Mouse (Mus musculus) ES-Bruce4 (cell line): ENCODE measurements around the gene Cyth4. TPM values are rescaled to one million over a fixed set of nuclear protein-coding genes. Genes with fewer than 3 reads are reported as not detected.

Experiments
- H3K27ac ChIP-seq: 2 replicates; pipeline ENCODE4 v1.5.1; 2012; ENCODE audit warnings: low read length, inconsistent platforms; ENCODE audit not compliant: insufficient read depth
- H3K27me3 ChIP-seq: 2 replicates; pipeline ENCODE4 v1.6.1; 2012; ENCODE audit warnings: mild to moderate bottlenecking, low read length, inconsistent platforms; ENCODE audit not compliant: control insufficient read depth, poor library complexity, insufficient read depth, severe bottlenecking
- H3K36me3 ChIP-seq: 2 replicates; pipeline ENCODE4 v1.6.1; 2012; ENCODE audit warnings: inconsistent platforms, mild to moderate bottlenecking, low read length, moderate library complexity; ENCODE audit not compliant: control insufficient read depth, poor library complexity, insufficient read depth, severe bottlenecking
- H3K4me1 ChIP-seq: one replicate; pipeline ENCODE4 v1.8.1; 2011; ENCODE audit warnings: low read length; ENCODE audit not compliant: control insufficient read depth, insufficient read depth
- H3K4me3 ChIP-seq: 2 replicates; pipeline ENCODE4 v1.5.1; 2011; ENCODE audit warnings: low read depth, mild to moderate bottlenecking, low read length
- H3K9ac ChIP-seq: 2 replicates; pipeline ENCODE4 v1.6.1; 2012; ENCODE audit warnings: low read depth, mild to moderate bottlenecking, inconsistent platforms; ENCODE audit not compliant: poor library complexity, severe bottlenecking
- H3K9me3 ChIP-seq: replicated peaks from 2 replicates; pipeline ENCODE4 v1.6.1; 2012; ENCODE audit warnings: mild to moderate bottlenecking, low read length, inconsistent platforms; ENCODE audit not compliant: control insufficient read depth, poor library complexity, insufficient read depth, severe bottlenecking
- CTCF ChIP-seq: IDR thresholded peaks from one replicate; pipeline ENCODE4 v1.8.1; 2011; ENCODE audit warnings: low read depth, low read length
- EP300 ChIP-seq: IDR thresholded peaks from 2 replicates; pipeline ENCODE4 v1.6.1; 2011; ENCODE audit warnings: low read depth, low read length; ENCODE audit not compliant: insufficient read depth
- POLR2A ChIP-seq: IDR thresholded peaks from one replicate; pipeline ENCODE4 v1.8.1; 2011; ENCODE audit warnings: low read length; ENCODE audit not compliant: insufficient read depth
- polyA plus RNA-seq: library from polyadenylated mRNA; stranded (reverse); fragments of >200 nt; gene quantifications from 2 replicates; pipeline ENCODE4 v1.2.4, GENCODE M21; 2011; ENCODE audit warnings: low read depth; ENCODE audit not compliant: missing spikeins, insufficient read depth, insufficient read length

Cyth4 gene
- polyA plus RNA-seq, 1 experiment, result 0.40 TPM

DNA sequence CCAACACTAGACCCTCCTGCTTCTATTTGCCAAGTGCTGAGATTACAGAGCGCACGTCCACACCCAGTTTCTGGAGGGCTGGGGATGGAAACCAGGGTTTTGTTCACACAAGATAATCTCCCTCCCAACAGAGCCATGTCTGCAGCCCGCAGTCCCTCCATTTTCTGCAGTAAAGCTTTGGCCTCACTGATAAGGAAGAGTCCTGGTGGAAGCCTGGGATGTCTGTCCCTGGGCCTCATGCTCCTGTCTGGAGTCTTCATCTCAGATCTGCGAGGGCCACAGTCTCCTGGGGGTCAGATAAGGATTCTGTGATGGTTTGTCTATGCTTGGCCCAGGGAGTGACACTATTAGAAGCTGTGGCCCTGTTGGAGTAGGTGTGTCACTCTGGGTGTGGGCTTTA is 8.8 kb upstream of the Cyth4 start:
- no peaks in the 10 kb centered on the region for H3K27me3 ChIP-seq
- H3K27ac ChIP-seq, result no peak overlapping the region
- H3K36me3 ChIP-seq, result no peaks in the 10 kb centered on the region
- no peak overlapping the region for H3K4me3 ChIP-seq
- H3K9me3 ChIP-seq, result no peaks in the 10 kb centered on the region
- H3K9ac ChIP-seq, result no peak overlapping the region
- no peaks in the 10 kb centered on the region for H3K4me1 ChIP-seq
- TF ChIP-seq POLR2A (no peak), CTCF (no peak), EP300 (no peak)

DNA sequence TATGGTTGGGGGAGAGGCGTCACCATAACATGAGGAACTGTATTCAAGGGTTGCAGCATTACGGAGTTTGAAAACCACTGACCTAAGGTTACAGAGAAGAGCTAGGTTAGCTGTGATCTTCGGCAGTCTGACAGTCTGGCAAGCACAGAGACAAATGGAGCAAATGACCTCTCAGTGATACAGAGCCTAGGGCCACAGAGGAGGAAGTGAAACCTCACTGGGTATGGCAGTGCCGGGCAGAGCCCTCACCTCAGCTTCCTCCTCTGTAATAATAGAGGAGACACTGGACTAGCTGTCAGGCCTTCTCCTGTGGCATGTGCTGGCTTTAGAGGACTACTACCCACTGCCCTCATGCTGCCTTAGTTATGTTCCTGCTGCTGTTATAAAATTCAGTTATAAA is 7.9 kb upstream of the Cyth4 start:
- TF ChIP-seq CTCF, result no peak
- TF ChIP-seq EP300, result no peak
- TF ChIP-seq POLR2A, result no peak
- Histone ChIP-seq H3K27ac (no peak overlapping the region), H3K9me3 (no peaks in the 10 kb centered on the region), H3K27me3 (no peaks in the 10 kb centered on the region), H3K4me3 (no peak overlapping the region), H3K36me3 (no peaks in the 10 kb centered on the region), H3K9ac (no peak overlapping the region), H3K4me1 (no peaks in the 10 kb centered on the region)

DNA sequence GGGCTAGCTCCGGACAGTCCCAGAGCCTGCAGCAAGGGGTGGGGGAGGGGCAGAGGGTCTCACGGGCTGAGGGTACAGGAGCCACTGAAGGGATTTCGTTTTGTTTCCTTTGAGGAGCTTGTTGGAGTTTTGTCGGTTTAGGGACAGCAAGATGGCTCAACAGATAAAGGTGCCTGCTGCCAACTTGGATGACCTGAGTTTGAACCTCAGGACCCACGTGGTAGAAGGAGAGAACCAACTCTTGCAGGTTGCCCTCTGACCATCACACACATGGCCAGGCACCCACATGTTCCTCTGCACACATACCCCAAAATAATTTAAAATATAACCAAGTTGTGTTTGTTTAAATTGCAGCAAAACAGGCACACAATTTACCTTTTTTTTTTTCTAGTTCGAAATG is 6.9 kb upstream of the Cyth4 start:
- Histone ChIP-seq H3K9ac (no peak overlapping the region), H3K4me3 (no peak overlapping the region), H3K27ac (no peak overlapping the region), H3K27me3 (no peaks in the 10 kb centered on the region), H3K4me1 (no peaks in the 10 kb centered on the region), H3K36me3 (no peaks in the 10 kb centered on the region), H3K9me3 (no peaks in the 10 kb centered on the region)
- TF ChIP-seq CTCF, result no peak
- TF ChIP-seq POLR2A, result no peak
- no peak for TF ChIP-seq EP300

DNA sequence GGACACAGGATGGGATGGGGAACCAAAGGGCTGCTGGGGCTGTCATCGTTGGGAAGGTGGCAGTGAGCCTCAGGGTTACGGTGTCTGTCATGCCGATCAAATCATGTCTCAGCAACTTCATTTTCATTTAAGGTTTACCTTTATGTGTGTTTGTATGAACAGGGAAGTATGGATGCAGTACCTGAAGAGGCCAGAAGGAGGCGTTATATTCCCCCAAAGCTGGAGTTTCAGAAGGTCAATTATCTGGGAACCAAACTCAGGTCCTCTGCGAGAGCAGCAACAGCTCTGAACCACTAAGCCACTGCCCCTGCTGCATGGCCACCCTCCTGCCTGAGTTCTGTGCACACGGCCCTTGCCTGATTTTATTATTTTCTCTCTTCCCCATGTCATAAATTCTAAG is 6.1 kb upstream of the Cyth4 start:
- Histone ChIP-seq H3K9me3 (no peaks in the 10 kb centered on the region), H3K36me3 (no peaks in the 10 kb centered on the region), H3K27me3 (no peaks in the 10 kb centered on the region), H3K4me1 (no peaks in the 10 kb centered on the region), H3K27ac (no peak overlapping the region), H3K9ac (no peak overlapping the region), H3K4me3 (no peak overlapping the region)
- TF ChIP-seq CTCF (peak; percentile 6), EP300 (no peak), POLR2A (no peak)

DNA sequence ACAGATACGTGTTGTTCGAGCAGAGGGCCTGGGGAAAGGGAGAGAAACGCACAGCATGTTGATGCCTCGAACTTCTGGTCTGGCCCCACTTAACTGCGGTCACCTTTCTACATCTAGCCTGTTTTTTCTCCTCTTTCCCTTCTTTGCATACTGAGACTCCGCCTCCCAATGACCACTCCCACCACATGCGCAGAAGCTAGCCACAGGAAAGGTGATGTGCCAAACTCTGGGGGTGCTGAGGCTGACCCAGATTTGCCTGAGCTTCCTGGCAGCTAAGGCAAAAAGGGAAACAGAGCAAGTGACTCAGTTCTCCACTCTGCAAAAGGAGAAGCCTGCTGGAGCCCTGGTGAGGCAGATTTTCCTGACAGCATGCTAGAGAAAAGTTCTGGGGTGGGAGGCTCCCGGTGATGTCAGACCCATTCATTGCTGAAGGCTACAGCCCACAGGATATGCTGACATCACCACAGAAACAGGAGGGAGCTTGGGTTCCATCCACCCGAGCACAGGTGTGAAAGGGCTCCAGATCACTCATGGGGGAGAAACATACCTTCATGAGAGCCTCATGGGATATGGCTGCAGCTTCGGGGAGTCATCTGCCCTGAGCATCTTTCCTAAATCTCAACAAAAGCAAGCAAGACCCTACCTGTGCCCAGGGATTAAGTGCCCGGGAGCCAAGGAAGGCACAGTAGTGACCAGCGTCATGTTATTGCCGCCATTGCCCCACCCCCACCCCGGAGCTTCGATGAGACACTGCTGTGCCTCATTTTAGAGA is 5.0 kb upstream of the Cyth4 start:
- TF ChIP-seq EP300 (no peak), POLR2A (no peak), CTCF (no peak)
- Histone ChIP-seq H3K36me3 (no peaks in the 10 kb centered on the region), H3K9ac (no peak overlapping the region), H3K9me3 (no peaks in the 10 kb centered on the region), H3K27me3 (no peaks in the 10 kb centered on the region), H3K4me1 (no peaks in the 10 kb centered on the region), H3K4me3 (no peak overlapping the region), H3K27ac (no peak overlapping the region)

DNA sequence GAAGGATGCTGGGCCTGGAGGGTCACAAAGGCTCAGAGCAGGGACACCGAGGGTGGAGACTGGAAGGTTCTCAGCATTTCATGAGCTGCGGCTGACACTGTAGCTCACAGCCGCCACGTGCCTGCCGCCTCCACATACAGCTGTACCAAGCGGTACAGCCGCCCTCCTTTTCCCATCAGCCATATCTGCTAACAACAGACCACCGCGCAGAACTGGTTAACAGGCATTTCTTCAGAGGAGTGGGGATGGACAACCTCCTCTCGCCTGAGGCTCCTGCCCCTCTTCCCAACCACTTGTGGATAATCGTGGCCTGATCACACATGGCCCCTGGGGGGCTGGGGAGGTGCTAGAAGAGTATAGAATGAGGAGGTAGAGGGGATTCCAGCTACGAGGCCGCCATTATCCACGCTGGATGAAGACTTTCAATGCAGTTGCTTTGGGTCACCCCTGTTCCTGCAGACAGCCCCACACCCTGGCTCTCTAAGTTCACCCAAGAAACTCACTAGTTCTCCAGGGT is 4.3 kb upstream of the Cyth4 start:
- H3K4me3 ChIP-seq, result no peak overlapping the region
- no peaks in the 10 kb centered on the region for H3K36me3 ChIP-seq
- TF ChIP-seq POLR2A (no peak), EP300 (no peak), CTCF (no peak)
- H3K4me1 ChIP-seq, result no peaks in the 10 kb centered on the region
- no peaks in the 10 kb centered on the region for H3K9me3 ChIP-seq
- H3K9ac ChIP-seq, result no peak overlapping the region
- no peak overlapping the region for H3K27ac ChIP-seq
- no peaks in the 10 kb centered on the region for H3K27me3 ChIP-seq
